Mouse (Mus musculus): ENCODE data around the gene Olfr1148. TPM values are rescaled to one million over a fixed set of nuclear protein-coding genes. Genes with fewer than 3 reads are reported as not detected.

The Olfr1148 gene
- total RNA-seq (2014; rRNA removed; ENCODE audit: low replicate concordance): not detected in 2 replicates
- not detected in 2 replicates for polyA plus RNA-seq (2015; fragmentation: Nextera tagmentation; extraction: Ambion mirVana)

DNA sequence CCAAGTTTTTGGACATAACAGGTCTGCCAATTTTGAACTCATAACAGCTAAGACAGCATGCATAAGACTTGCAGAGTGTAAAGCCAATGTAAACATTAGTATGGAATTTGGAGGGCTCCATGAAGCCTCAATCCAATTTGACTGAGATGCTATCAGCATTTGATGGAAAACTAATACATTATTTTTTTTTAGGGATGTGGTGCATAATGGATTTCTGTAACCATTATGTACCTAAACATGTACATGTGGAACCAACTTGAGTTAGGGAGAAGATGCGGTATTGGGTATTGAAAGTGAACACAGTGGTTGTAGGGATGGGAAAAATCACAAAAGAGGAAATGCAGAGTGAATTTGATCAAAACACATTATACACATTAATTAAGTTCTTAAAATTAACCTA is at the start of gene Olfr1148:
Gene Olfr1148 (plus strand): TSS at position 301 of the 400 bp plus-strand sequence.
- no peak within 1 kb of the TSS for H3K4me2 ChIP-seq (ENCODE audit: low read depth, low read length)
- no peaks in the 10 kb centered on the region for H3K36me3 ChIP-seq (replicated peaks; ENCODE audit: control insufficient read depth, insufficient read depth, low read length)
- no peaks in the 10 kb centered on the region for H3K27me3 ChIP-seq (ENCODE audit: control insufficient read depth, insufficient read depth, low read length)
- no peak for ATAC-seq (ENCODE audit: insufficient read depth, low read depth)
- H3K27ac ChIP-seq (ENCODE audit: low read depth): no peak within 1 kb of the TSS
- no peak within 1 kb of the TSS for H3K9ac ChIP-seq (replicated peaks; ENCODE audit: low read depth, low read length)
- DNase-seq (ENCODE audit: low spot score): no peak
- no peak for TF ChIP-seq CTCF (IDR thresholded peaks at IDR 0.05; ENCODE audit: low read depth)
- no peak for TF ChIP-seq EP300 (IDR thresholded peaks at IDR 0.05; ENCODE audit: low read depth)
- H3K4me3 ChIP-seq (ENCODE audit: low read depth, low read length): no peak within 1 kb of the TSS
- WGBS: 77% methylated on average over 1 of the region's 1 CpGs
- H3K4me1 ChIP-seq (ENCODE audit: control insufficient read depth, insufficient read depth): no peaks in the 10 kb centered on the region
- no peaks in the 10 kb centered on the region; the same call in 1 of the 2 replicates for H3K9me3 ChIP-seq (replicated peaks; ENCODE audit: control insufficient read depth, low read length)

DNA sequence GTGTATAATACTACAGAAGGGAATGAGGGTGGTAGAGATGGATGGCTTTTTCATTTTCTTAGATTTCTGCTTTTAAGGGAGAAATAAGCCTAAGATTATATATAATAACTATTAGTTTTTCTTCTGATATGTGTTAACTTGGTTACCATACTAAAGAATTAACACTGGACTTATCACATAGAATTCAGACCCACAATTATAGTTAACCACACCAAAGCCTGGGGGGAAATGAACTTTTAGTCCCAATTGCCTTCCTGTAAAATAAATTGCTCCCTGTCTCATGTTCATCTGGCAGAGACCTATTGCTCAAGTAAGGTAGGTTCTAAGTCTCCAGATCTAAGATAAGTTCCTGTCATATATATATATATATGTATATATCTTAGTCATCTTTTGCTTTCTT is 30.0 kb upstream of the Olfr1148 start, which contains the start of gene Olfr1143:
Gene Olfr1143 (plus strand): TSS at position 301 of the 400 bp plus-strand sequence.
- DNase-seq (ENCODE audit: low spot score): no peak
- no peak within 1 kb of the TSS for H3K4me3 ChIP-seq (ENCODE audit: low read depth, low read length)
- no peak within 1 kb of the TSS for H3K27ac ChIP-seq (ENCODE audit: low read depth)
- no peaks in the 10 kb centered on the region for H3K9me3 ChIP-seq (replicated peaks; ENCODE audit: control insufficient read depth, low read length)
- H3K4me2 ChIP-seq (ENCODE audit: low read depth, low read length): no peak within 1 kb of the TSS
- no peak within 1 kb of the TSS for H3K9ac ChIP-seq (replicated peaks; ENCODE audit: low read depth, low read length)
- H3K36me3 ChIP-seq (replicated peaks; ENCODE audit: control insufficient read depth, insufficient read depth, low read length): no peaks in the 10 kb centered on the region
- no peaks in the 10 kb centered on the region for H3K4me1 ChIP-seq (ENCODE audit: control insufficient read depth, insufficient read depth)
- H3K27me3 ChIP-seq (ENCODE audit: control insufficient read depth, insufficient read depth, low read length): no peaks in the 10 kb centered on the region
- TF ChIP-seq EP300 (IDR thresholded peaks at IDR 0.05; ENCODE audit: low read depth) (no peak), CTCF (IDR thresholded peaks at IDR 0.05; ENCODE audit: low read depth) (no peak)
- ATAC-seq (ENCODE audit: insufficient read depth, low read depth): no peak

DNA sequence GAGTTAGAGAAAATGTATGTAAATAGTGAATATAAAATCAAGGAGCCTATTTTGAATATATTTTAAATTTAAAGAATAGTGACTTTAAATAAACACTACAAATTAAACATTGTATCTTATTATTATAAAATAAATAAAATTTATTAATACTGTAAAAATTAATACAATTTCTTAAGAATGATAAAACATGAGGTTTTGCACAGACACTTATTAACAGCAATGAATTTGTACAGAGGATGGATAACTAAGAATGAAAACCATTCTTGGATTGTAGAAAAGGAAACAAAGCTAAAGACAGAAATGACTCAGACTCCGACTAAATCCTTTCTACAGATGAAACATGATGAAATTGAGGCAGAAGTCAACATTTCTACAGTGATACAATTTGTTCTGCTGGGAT is 20.8 kb upstream of the Olfr1148 start, which contains the start of gene Olfr1145:
Gene Olfr1145 (plus strand): TSS at position 301 of the 400 bp plus-strand sequence.
- Histone ChIP-seq H3K36me3 (replicated peaks; ENCODE audit: control insufficient read depth, insufficient read depth, low read length) (no peaks in the 10 kb centered on the region), H3K4me1 (ENCODE audit: control insufficient read depth, insufficient read depth) (no peaks in the 10 kb centered on the region), H3K27me3 (ENCODE audit: control insufficient read depth, insufficient read depth, low read length) (no peaks in the 10 kb centered on the region), H3K4me3 (ENCODE audit: low read depth, low read length) (no peak within 1 kb of the TSS), H3K9me3 (replicated peaks; ENCODE audit: control insufficient read depth, low read length) (no peaks in the 10 kb centered on the region), H3K27ac (ENCODE audit: low read depth) (no peak within 1 kb of the TSS), H3K4me2 (ENCODE audit: low read depth, low read length) (no peak within 1 kb of the TSS), H3K9ac (replicated peaks; ENCODE audit: low read depth, low read length) (no peak within 1 kb of the TSS)
- 59% methylated on average over 1 of the region's 1 CpGs for WGBS
- TF ChIP-seq EP300 (IDR thresholded peaks at IDR 0.05; ENCODE audit: low read depth): no peak
- TF ChIP-seq CTCF (IDR thresholded peaks at IDR 0.05; ENCODE audit: low read depth): no peak
- DNase-seq (ENCODE audit: low spot score) (no peak), ATAC-seq (ENCODE audit: insufficient read depth, low read depth) (no peak)

DNA sequence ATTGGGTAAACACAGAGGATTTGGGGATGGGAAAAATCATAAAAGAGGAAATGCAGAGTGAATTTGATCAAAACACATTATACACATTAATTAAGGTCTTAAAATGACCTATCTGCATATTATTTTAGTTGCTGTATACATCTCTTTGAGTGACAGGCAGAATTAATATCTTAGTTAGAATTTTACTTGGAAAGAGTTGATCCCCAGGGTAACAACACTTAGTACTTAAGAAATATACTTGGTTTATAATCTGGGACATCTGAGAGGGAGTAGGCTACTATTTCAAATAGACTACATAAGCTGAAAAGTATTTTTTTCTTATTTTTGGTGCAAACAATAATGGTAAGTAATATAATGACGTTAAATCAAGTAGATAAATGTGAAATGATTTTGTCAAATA is 13.4 kb downstream of the Olfr1148 start, which contains the start of gene Olfr1150-ps1:
Gene Olfr1150-ps1 (plus strand): TSS at position 301 of the 400 bp plus-strand sequence.
- H3K4me2 ChIP-seq (ENCODE audit: low read depth, low read length): no peak within 1 kb of the TSS
- H3K9me3 ChIP-seq (replicated peaks; ENCODE audit: control insufficient read depth, low read length): no peaks in the 10 kb centered on the region
- H3K27ac ChIP-seq (ENCODE audit: low read depth): no peak within 1 kb of the TSS
- no peak for ATAC-seq (ENCODE audit: insufficient read depth, low read depth)
- no peak for DNase-seq (ENCODE audit: low spot score)
- TF ChIP-seq EP300 (IDR thresholded peaks at IDR 0.05; ENCODE audit: low read depth) (no peak), CTCF (IDR thresholded peaks at IDR 0.05; ENCODE audit: low read depth) (no peak)
- no peak within 1 kb of the TSS for H3K9ac ChIP-seq (replicated peaks; ENCODE audit: low read depth, low read length)
- 54% methylated on average over 1 of the region's 1 CpGs for WGBS
- no peaks in the 10 kb centered on the region for H3K4me1 ChIP-seq (ENCODE audit: control insufficient read depth, insufficient read depth)
- H3K36me3 ChIP-seq (replicated peaks; ENCODE audit: control insufficient read depth, insufficient read depth, low read length): no peaks in the 10 kb centered on the region
- H3K4me3 ChIP-seq (ENCODE audit: low read depth, low read length): no peak within 1 kb of the TSS
- H3K27me3 ChIP-seq (ENCODE audit: control insufficient read depth, insufficient read depth, low read length): no peaks in the 10 kb centered on the region

DNA sequence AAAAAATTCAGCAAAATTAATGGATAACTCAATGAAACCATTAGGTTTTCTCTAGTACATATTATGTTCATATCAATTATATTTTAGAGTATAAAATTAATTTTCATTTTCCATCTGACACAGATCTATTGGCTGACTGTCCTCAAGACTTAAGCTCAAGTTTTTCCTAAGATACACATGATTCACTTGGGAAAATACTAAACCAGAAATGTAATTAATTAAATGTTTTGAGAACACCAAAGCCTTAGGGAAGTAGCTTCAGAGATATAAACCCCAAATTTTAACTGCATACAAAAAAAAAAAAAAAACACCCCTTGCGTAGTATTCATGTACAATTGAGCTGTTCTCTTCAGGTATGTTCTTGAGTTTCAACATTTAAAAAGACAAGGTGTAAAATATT is 25.2 kb downstream of the Olfr1148 start, which contains the start of gene Olfr1151:
Gene Olfr1151 (plus strand): TSS at position 301 of the 400 bp plus-strand sequence.
- 65% methylated on average over 1 of the region's 1 CpGs for WGBS
- Histone ChIP-seq H3K9ac (replicated peaks; ENCODE audit: low read depth, low read length) (no peak within 1 kb of the TSS), H3K36me3 (replicated peaks; ENCODE audit: control insufficient read depth, insufficient read depth, low read length) (no peaks in the 10 kb centered on the region), H3K4me3 (ENCODE audit: low read depth, low read length) (no peak within 1 kb of the TSS), H3K4me1 (ENCODE audit: control insufficient read depth, insufficient read depth) (no peaks in the 10 kb centered on the region), H3K27ac (ENCODE audit: low read depth) (no peak within 1 kb of the TSS), H3K4me2 (ENCODE audit: low read depth, low read length) (no peak within 1 kb of the TSS), H3K27me3 (ENCODE audit: control insufficient read depth, insufficient read depth, low read length) (no peaks in the 10 kb centered on the region), H3K9me3 (replicated peaks; ENCODE audit: control insufficient read depth, low read length) (no peaks in the 10 kb centered on the region)
- DNase-seq (ENCODE audit: low spot score) (no peak), ATAC-seq (ENCODE audit: insufficient read depth, low read depth) (no peak)
- no peak for TF ChIP-seq CTCF (IDR thresholded peaks at IDR 0.05; ENCODE audit: low read depth)
- no peak for TF ChIP-seq EP300 (IDR thresholded peaks at IDR 0.05; ENCODE audit: low read depth)

DNA sequence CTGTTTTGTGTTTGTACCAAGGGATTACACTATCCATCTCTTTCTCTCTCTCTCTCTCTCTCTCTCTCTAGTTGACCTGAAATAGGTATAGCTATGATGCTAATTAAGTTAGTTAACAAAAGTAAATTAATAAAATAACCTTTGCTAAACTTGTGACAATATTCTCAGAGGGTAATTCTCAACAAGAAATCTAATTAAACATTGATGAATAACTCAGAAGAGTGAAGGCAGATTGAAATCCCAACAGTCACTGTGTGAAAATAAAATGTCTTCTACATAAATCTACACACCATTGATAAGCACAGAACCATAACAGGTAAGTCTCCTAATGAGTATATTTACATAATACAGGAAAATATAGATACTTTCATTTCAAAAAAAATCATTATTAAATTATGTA is 35.9 kb downstream of the Olfr1148 start, which contains the start of gene Olfr1152:
Gene Olfr1152 (plus strand): TSS at position 301 of the 400 bp plus-strand sequence.
- ATAC-seq (ENCODE audit: insufficient read depth, low read depth) (no peak), DNase-seq (ENCODE audit: low spot score) (no peak)
- H3K9ac ChIP-seq (replicated peaks; ENCODE audit: low read depth, low read length): no peak within 1 kb of the TSS

More for the DNA sequence above, 35.9 kb downstream of the Olfr1148 start, which contains the start of gene Olfr1152:
- Histone ChIP-seq H3K4me1 (ENCODE audit: control insufficient read depth, insufficient read depth) (no peaks in the 10 kb centered on the region), H3K27me3 (ENCODE audit: control insufficient read depth, insufficient read depth, low read length) (no peaks in the 10 kb centered on the region), H3K9me3 (replicated peaks; ENCODE audit: control insufficient read depth, low read length) (no peaks in the 10 kb centered on the region), H3K4me2 (ENCODE audit: low read depth, low read length) (no peak within 1 kb of the TSS), H3K27ac (ENCODE audit: low read depth) (no peak within 1 kb of the TSS), H3K4me3 (ENCODE audit: low read depth, low read length) (no peak within 1 kb of the TSS), H3K36me3 (replicated peaks; ENCODE audit: control insufficient read depth, insufficient read depth, low read length) (no peaks in the 10 kb centered on the region)
- TF ChIP-seq EP300 (IDR thresholded peaks at IDR 0.05; ENCODE audit: low read depth) (no peak), CTCF (IDR thresholded peaks at IDR 0.05; ENCODE audit: low read depth) (no peak)

Other genes starting within 250 kb of the Olfr1148 start
- not detected in 2 replicates for gene Olfr1130, start 224.3 kb upstream of the Olfr1148 start, total RNA-seq (2014; rRNA removed; ENCODE audit: low replicate concordance)
- gene Olfr1130, start 224.3 kb upstream of the Olfr1148 start, polyA plus RNA-seq (2015; fragmentation: Nextera tagmentation; extraction: Ambion mirVana): not detected in 2 replicates
- gene Olfr1131, start 203.4 kb upstream of the Olfr1148 start, total RNA-seq (2014; rRNA removed; ENCODE audit: low replicate concordance): not detected in 2 replicates
- gene Olfr1131, start 203.4 kb upstream of the Olfr1148 start, polyA plus RNA-seq (2015; fragmentation: Nextera tagmentation; extraction: Ambion mirVana): not detected in 2 replicates
- gene Olfr1132, start 193.0 kb upstream of the Olfr1148 start, total RNA-seq (2014; rRNA removed; ENCODE audit: low replicate concordance): not detected in 2 replicates
- gene Olfr1132, start 193.0 kb upstream of the Olfr1148 start, polyA plus RNA-seq (2015; fragmentation: Nextera tagmentation; extraction: Ambion mirVana): not detected in 2 replicates
- gene Olfr1133, start 183.2 kb upstream of the Olfr1148 start, total RNA-seq (2014; rRNA removed; ENCODE audit: low replicate concordance): not detected in 2 replicates
- gene Olfr1133, start 183.2 kb upstream of the Olfr1148 start, polyA plus RNA-seq (2015; fragmentation: Nextera tagmentation; extraction: Ambion mirVana): not detected in 2 replicates
- not detected in 2 replicates for gene Olfr1134, start 172.1 kb upstream of the Olfr1148 start, total RNA-seq (2014; rRNA removed; ENCODE audit: low replicate concordance)
- not detected in 2 replicates for gene Olfr1134, start 172.1 kb upstream of the Olfr1148 start, polyA plus RNA-seq (2015; fragmentation: Nextera tagmentation; extraction: Ambion mirVana)
- gene Olfr1135, start 156.9 kb upstream of the Olfr1148 start, total RNA-seq (2014; rRNA removed; ENCODE audit: low replicate concordance): not detected in 2 replicates
- gene Olfr1135, start 156.9 kb upstream of the Olfr1148 start, polyA plus RNA-seq (2015; fragmentation: Nextera tagmentation; extraction: Ambion mirVana): not detected in 2 replicates
- not detected in 2 replicates for gene Olfr1136, start 136.6 kb upstream of the Olfr1148 start, total RNA-seq (2014; rRNA removed; ENCODE audit: low replicate concordance)
- not detected in 2 replicates for gene Olfr1136, start 136.6 kb upstream of the Olfr1148 start, polyA plus RNA-seq (2015; fragmentation: Nextera tagmentation; extraction: Ambion mirVana)
- not detected in 2 replicates for gene Olfr1137, start 117.4 kb upstream of the Olfr1148 start, total RNA-seq (2014; rRNA removed; ENCODE audit: low replicate concordance)
- not detected in 2 replicates for gene Olfr1137, start 117.4 kb upstream of the Olfr1148 start, polyA plus RNA-seq (2015; fragmentation: Nextera tagmentation; extraction: Ambion mirVana)
- not detected in 2 replicates for gene Olfr1138, start 90.6 kb upstream of the Olfr1148 start, total RNA-seq (2014; rRNA removed; ENCODE audit: low replicate concordance)
- not detected in 2 replicates for gene Olfr1138, start 90.6 kb upstream of the Olfr1148 start, polyA plus RNA-seq (2015; fragmentation: Nextera tagmentation; extraction: Ambion mirVana)
- gene Olfr1140, start 86.8 kb upstream of the Olfr1148 start, total RNA-seq (2014; rRNA removed; ENCODE audit: low replicate concordance): not detected in 2 replicates
- not detected in 2 replicates for gene Olfr1140, start 86.8 kb upstream of the Olfr1148 start, polyA plus RNA-seq (2015; fragmentation: Nextera tagmentation; extraction: Ambion mirVana)
- not detected in 2 replicates for gene Olfr1141, start 76.5 kb upstream of the Olfr1148 start, total RNA-seq (2014; rRNA removed; ENCODE audit: low replicate concordance)
- not detected in 2 replicates for gene Olfr1141, start 76.5 kb upstream of the Olfr1148 start, polyA plus RNA-seq (2015; fragmentation: Nextera tagmentation; extraction: Ambion mirVana)
- not detected in 2 replicates for gene Olfr152, start 51.0 kb upstream of the Olfr1148 start, total RNA-seq (2014; rRNA removed; ENCODE audit: low replicate concordance)
- not detected in 2 replicates for gene Olfr152, start 51.0 kb upstream of the Olfr1148 start, polyA plus RNA-seq (2015; fragmentation: Nextera tagmentation; extraction: Ambion mirVana)
- not detected in 2 replicates for gene Olfr1143, start 29.9 kb upstream of the Olfr1148 start, total RNA-seq (2014; rRNA removed; ENCODE audit: low replicate concordance)
- gene Olfr1143, start 29.9 kb upstream of the Olfr1148 start, polyA plus RNA-seq (2015; fragmentation: Nextera tagmentation; extraction: Ambion mirVana): not detected in 2 replicates
- not detected in 2 replicates for gene Olfr1145, start 20.7 kb upstream of the Olfr1148 start, total RNA-seq (2014; rRNA removed; ENCODE audit: low replicate concordance)
- not detected in 2 replicates for gene Olfr1145, start 20.7 kb upstream of the Olfr1148 start, polyA plus RNA-seq (2015; fragmentation: Nextera tagmentation; extraction: Ambion mirVana)
- gene Olfr1150-ps1, start 13.5 kb downstream of the Olfr1148 start, total RNA-seq (2014; rRNA removed; ENCODE audit: low replicate concordance): not detected in 2 replicates
- not detected in 2 replicates for gene Olfr1150-ps1, start 13.5 kb downstream of the Olfr1148 start, polyA plus RNA-seq (2015; fragmentation: Nextera tagmentation; extraction: Ambion mirVana)
- not detected in 2 replicates for gene Olfr1151, start 25.3 kb downstream of the Olfr1148 start, total RNA-seq (2014; rRNA removed; ENCODE audit: low replicate concordance)
- gene Olfr1151, start 25.3 kb downstream of the Olfr1148 start, polyA plus RNA-seq (2015; fragmentation: Nextera tagmentation; extraction: Ambion mirVana): not detected in 2 replicates
- not detected in 2 replicates for gene Olfr1152, start 36.0 kb downstream of the Olfr1148 start, total RNA-seq (2014; rRNA removed; ENCODE audit: low replicate concordance)
- gene Olfr1152, start 36.0 kb downstream of the Olfr1148 start, polyA plus RNA-seq (2015; fragmentation: Nextera tagmentation; extraction: Ambion mirVana): not detected in 2 replicates
- gene Olfr1153, start 64.4 kb downstream of the Olfr1148 start, total RNA-seq (2014; rRNA removed; ENCODE audit: low replicate concordance): not detected in 2 replicates
- gene Olfr1153, start 64.4 kb downstream of the Olfr1148 start, polyA plus RNA-seq (2015; fragmentation: Nextera tagmentation; extraction: Ambion mirVana): not detected in 2 replicates
- gene Olfr1154, start 74.6 kb downstream of the Olfr1148 start, total RNA-seq (2014; rRNA removed; ENCODE audit: low replicate concordance): not detected in 2 replicates
- gene Olfr1154, start 74.6 kb downstream of the Olfr1148 start, polyA plus RNA-seq (2015; fragmentation: Nextera tagmentation; extraction: Ambion mirVana): not detected in 2 replicates
- gene Olfr1155, start 114.6 kb downstream of the Olfr1148 start, total RNA-seq (2014; rRNA removed; ENCODE audit: low replicate concordance): not detected in 2 replicates
- gene Olfr1155, start 114.6 kb downstream of the Olfr1148 start, polyA plus RNA-seq (2015; fragmentation: Nextera tagmentation; extraction: Ambion mirVana): not detected in 2 replicates
- not detected in 2 replicates for gene Olfr1156, start 122.6 kb downstream of the Olfr1148 start, total RNA-seq (2014; rRNA removed; ENCODE audit: low replicate concordance)
- not detected in 2 replicates for gene Olfr1156, start 122.6 kb downstream of the Olfr1148 start, polyA plus RNA-seq (2015; fragmentation: Nextera tagmentation; extraction: Ambion mirVana)
- not detected in 2 replicates for gene Olfr1157, start 137.8 kb downstream of the Olfr1148 start, total RNA-seq (2014; rRNA removed; ENCODE audit: low replicate concordance)
- gene Olfr1157, start 137.8 kb downstream of the Olfr1148 start, polyA plus RNA-seq (2015; fragmentation: Nextera tagmentation; extraction: Ambion mirVana): not detected in 2 replicates
- gene Olfr74, start 144.1 kb downstream of the Olfr1148 start, total RNA-seq (2014; rRNA removed; ENCODE audit: low replicate concordance): not detected in 2 replicates
- gene Olfr74, start 144.1 kb downstream of the Olfr1148 start, polyA plus RNA-seq (2015; fragmentation: Nextera tagmentation; extraction: Ambion mirVana): not detected in 2 replicates
- not detected in 2 replicates for gene Olfr1158, start 159.6 kb downstream of the Olfr1148 start, total RNA-seq (2014; rRNA removed; ENCODE audit: low replicate concordance)
- gene Olfr1158, start 159.6 kb downstream of the Olfr1148 start, polyA plus RNA-seq (2015; fragmentation: Nextera tagmentation; extraction: Ambion mirVana): not detected in 2 replicates
- gene Olfr1160, start 177.7 kb downstream of the Olfr1148 start, total RNA-seq (2014; rRNA removed; ENCODE audit: low replicate concordance): not detected in 2 replicates
- not detected in 2 replicates for gene Olfr1160, start 177.7 kb downstream of the Olfr1148 start, polyA plus RNA-seq (2015; fragmentation: Nextera tagmentation; extraction: Ambion mirVana)
- not detected in 2 replicates for gene Olfr1161, start 192.2 kb downstream of the Olfr1148 start, total RNA-seq (2014; rRNA removed; ENCODE audit: low replicate concordance)
- not detected in 2 replicates for gene Olfr1161, start 192.2 kb downstream of the Olfr1148 start, polyA plus RNA-seq (2015; fragmentation: Nextera tagmentation; extraction: Ambion mirVana)
- not detected in 2 replicates for gene Olfr73, start 207.2 kb downstream of the Olfr1148 start, total RNA-seq (2014; rRNA removed; ENCODE audit: low replicate concordance)
- not detected in 2 replicates for gene Olfr73, start 207.2 kb downstream of the Olfr1148 start, polyA plus RNA-seq (2015; fragmentation: Nextera tagmentation; extraction: Ambion mirVana)
- gene Olfr1162, start 220.6 kb downstream of the Olfr1148 start, total RNA-seq (2014; rRNA removed; ENCODE audit: low replicate concordance): not detected in 2 replicates
- not detected in 2 replicates for gene Olfr1162, start 220.6 kb downstream of the Olfr1148 start, polyA plus RNA-seq (2015; fragmentation: Nextera tagmentation; extraction: Ambion mirVana)
- gene Olfr1163, start 241.3 kb downstream of the Olfr1148 start, total RNA-seq (2014; rRNA removed; ENCODE audit: low replicate concordance): not detected in 2 replicates
- not detected in 2 replicates for gene Olfr1163, start 241.3 kb downstream of the Olfr1148 start, polyA plus RNA-seq (2015; fragmentation: Nextera tagmentation; extraction: Ambion mirVana)

Measured in heart, postnatal 0 days (tissue).